Mouse (Mus musculus): ENCODE results near the gene Camkmt.

The Camkmt gene

GRCm38 (mm10) chr17:85469776-85470175 is 379.4 kb downstream of the Camkmt start:
- no peak for DNase-seq

- DNase-seq: no peak
Observed at GRCm38 (mm10) chr17:85472687-85473202, 382.4 kb downstream of the Camkmt start.

GRCm38 (mm10) chr17:85473217-85473616 is 382.9 kb downstream of the Camkmt start:
- no peak for DNase-seq

- no peak for DNase-seq
Observed at GRCm38 (mm10) chr17:85473881-85474280, 383.5 kb downstream of the Camkmt start.

GRCm38 (mm10) chr17:85481241-85481640 is 390.9 kb downstream of the Camkmt start:
- DNase-seq: no peak

GRCm38 (mm10) chr17:85483086-85483485 is 392.7 kb downstream of the Camkmt start:
- no peak for DNase-seq

GRCm38 (mm10) chr17:85484015-85484414 is 393.7 kb downstream of the Camkmt start:
- DNase-seq: no peak

GRCm38 (mm10) chr17:85484526-85484925 is 394.2 kb downstream of the Camkmt start:
- no peak for DNase-seq

GRCm38 (mm10) chr17:85485065-85485945 is 395.0 kb downstream of the Camkmt start:
- peak in 1 of 2 experiments; percentile 13 for DNase-seq

- no peak for DNase-seq
Observed at GRCm38 (mm10) chr17:85485946-85486533, 395.7 kb downstream of the Camkmt start.

GRCm38 (mm10) chr17:85486585-85487480 is 396.5 kb downstream of the Camkmt start:
- no peak for DNase-seq

- no peak for DNase-seq
Observed at GRCm38 (mm10) chr17:85487531-85487930, 397.2 kb downstream of the Camkmt start.

- DNase-seq: no peak
Observed at GRCm38 (mm10) chr17:85488601-85489487, 398.5 kb downstream of the Camkmt start.

GRCm38 (mm10) chr17:85489488-85489980 is 399.2 kb downstream of the Camkmt start:
- DNase-seq: no peak

- DNase-seq: no peak
Observed at GRCm38 (mm10) chr17:85491491-85491890, 401.1 kb downstream of the Camkmt start.

- no peak for DNase-seq
Observed at GRCm38 (mm10) chr17:85493521-85493920, 403.2 kb downstream of the Camkmt start.

- no peak for DNase-seq
Observed at GRCm38 (mm10) chr17:85495012-85495754, 404.8 kb downstream of the Camkmt start.

- no peak for DNase-seq
Observed at GRCm38 (mm10) chr17:85495871-85496270, 405.5 kb downstream of the Camkmt start.

- no peak for DNase-seq
Observed at GRCm38 (mm10) chr17:85504888-85505287, 414.5 kb downstream of the Camkmt start.

GRCm38 (mm10) chr17:85506206-85507088 is 416.1 kb downstream of the Camkmt start:
- DNase-seq: no peak

All from kidney, postnatal 36 days (tissue).